Mouse (Mus musculus): ENCODE measurements around the gene Neurog1.

- TF ChIP-seq CTCF (conservative IDR thresholded peaks at IDR 0.05; ENCODE audit: insufficient read depth, insufficient read length, low read depth, low read length) (no peak), POLR2A (IDR thresholded peaks at IDR 0.05; ENCODE audit: low read depth, low read length) (no peak)
Measured at GRCm38 (mm10) chr13:56251176-56251923, 613 bp downstream of the Neurog1 start.
